10 mouse cellular contexts compared by ENCODE assay signal in genomic region chr8:118162171-118162570, GRCm38 (mm10).
DNase-seq lines count a peak whose midpoint lies in the region; ATAC-seq lines count a peak whose summit lies in the region.
"Had no signal": no experiment of that assay in that cellular context is flagged by ENCODE, and none has a peak within 500 bp of the region (broad histone marks: within the 10 kb centered on the region; RNA-seq: fewer than 3 reads in every experiment).

No protein-coding gene starts in this region.

- no peaks in the 10 kb centered on the region for H3K27me3 ChIP-seq in forebrain, embryonic 14.5 days (replicated peaks; ENCODE audit: control insufficient read depth, insufficient read depth, low read length)
- H3K27me3 ChIP-seq in forebrain, embryonic 11.5 days (ENCODE audit: control insufficient read depth, insufficient read depth, low read length): no peaks in the 10 kb centered on the region
- H3K27me3 ChIP-seq in neural tube, embryonic 15.5 days (replicated peaks): no peaks in the 10 kb centered on the region
- H3K27me3 ChIP-seq in intestine, embryonic 16.5 days (replicated peaks; ENCODE audit: control insufficient read depth, insufficient read depth, low read length): no peaks in the 10 kb centered on the region

- no peaks in the 10 kb centered on the region for H3K4me1 ChIP-seq in forebrain, embryonic 14.5 days (ENCODE audit: control insufficient read depth, insufficient read depth, low read length)
- no peaks in the 10 kb centered on the region for H3K4me1 ChIP-seq in forebrain, embryonic 11.5 days (replicated peaks; ENCODE audit: control insufficient read depth, insufficient read depth, low read length)
- H3K4me1 ChIP-seq in neural tube, embryonic 15.5 days: peaks cover 5% of the 10 kb centered on the region; the same call in 1 of the 2 replicates
- no peaks in the 10 kb centered on the region for H3K4me1 ChIP-seq in intestine, embryonic 16.5 days (ENCODE audit: control insufficient read depth, insufficient read depth, low read length)

- peak; percentile 70 for ATAC-seq in forebrain, embryonic 14.5 days
- ATAC-seq in forebrain, embryonic 11.5 days (replicated peaks; ENCODE audit: low FRiP score): no peak
- ATAC-seq in neural tube, embryonic 15.5 days (ENCODE audit: low FRiP score): no peak; the same call in 1 of the 2 replicates
- no peak for ATAC-seq in intestine, embryonic 16.5 days
- no peak for ATAC-seq in activated CD4-positive, CD25-positive, alpha-beta regulatory T cell, adult 4 months

- no peak overlapping the region for H3K9ac ChIP-seq in forebrain, embryonic 14.5 days (ENCODE audit: low read length)
- no peak overlapping the region for H3K9ac ChIP-seq in forebrain, embryonic 11.5 days (ENCODE audit: low read length)
- no peak overlapping the region for H3K9ac ChIP-seq in neural tube, embryonic 15.5 days (replicated peaks)
- H3K9ac ChIP-seq in intestine, embryonic 16.5 days (ENCODE audit: low read depth, low read length): no peak overlapping the region

- 34% methylated on average over 10 of the region's 10 CpGs for WGBS in forebrain, embryonic 14.5 days
- WGBS in forebrain, embryonic 11.5 days: 90% methylated on average over 10 of the region's 10 CpGs
- 43% methylated on average over 10 of the region's 10 CpGs for WGBS in neural tube, embryonic 15.5 days
- 57% methylated on average over 10 of the region's 10 CpGs for WGBS in intestine, embryonic 16.5 days

- peak; percentile 80 for DNase-seq in forebrain, embryonic 14.5 days (ENCODE audit: low spot score)
- DNase-seq in forebrain, embryonic 11.5 days (ENCODE audit: low spot score): no peak
- no peak for DNase-seq in neural tube, embryonic 10.5 days (ENCODE audit: extremely low spot score, low spot score)
- peak; percentile 27 to 53 for DNase-seq in layer of hippocampus, postnatal 14 days (ENCODE audit: low spot score in 2 of 2)
- DNase-seq in spleen, adult 18-20 months: no peak
- DNase-seq: kidney, adult 8-10 months; lung, postnatal 4 days had no signal

- no peak overlapping the region for H3K4me3 ChIP-seq in forebrain, embryonic 14.5 days (ENCODE audit: low read depth, low read length)
- no peak overlapping the region for H3K4me3 ChIP-seq in forebrain, embryonic 11.5 days (ENCODE audit: low read depth, low read length)
- no peak overlapping the region for H3K4me3 ChIP-seq in neural tube, embryonic 15.5 days (replicated peaks)
- no peak overlapping the region for H3K4me3 ChIP-seq in intestine, embryonic 16.5 days (ENCODE audit: low read length)

- no peak overlapping the region for H3K4me2 ChIP-seq in forebrain, embryonic 14.5 days (ENCODE audit: low read length)
- H3K4me2 ChIP-seq in forebrain, embryonic 11.5 days (ENCODE audit: low read depth, low read length, severe bottlenecking): no peak overlapping the region
- H3K4me2 ChIP-seq in neural tube, embryonic 15.5 days: no peak overlapping the region
- H3K4me2 ChIP-seq in intestine, embryonic 16.5 days (ENCODE audit: low read depth, low read length): no peak overlapping the region

- no peaks in the 10 kb centered on the region for H3K9me3 ChIP-seq in forebrain, embryonic 14.5 days (replicated peaks; ENCODE audit: control insufficient read depth, low read length)
- H3K9me3 ChIP-seq in forebrain, embryonic 11.5 days (ENCODE audit: control insufficient read depth, low read length): no peaks in the 10 kb centered on the region
- no peaks in the 10 kb centered on the region for H3K9me3 ChIP-seq in neural tube, embryonic 15.5 days (replicated peaks)
- no peaks in the 10 kb centered on the region for H3K9me3 ChIP-seq in intestine, embryonic 16.5 days (ENCODE audit: control insufficient read depth, low read length)

- H3K27ac ChIP-seq in forebrain, embryonic 14.5 days (ENCODE audit: low read depth, low read length): no peak overlapping the region
- no peak overlapping the region for H3K27ac ChIP-seq in forebrain, embryonic 11.5 days (ENCODE audit: low read depth, low read length)
- H3K27ac ChIP-seq in neural tube, embryonic 15.5 days (replicated peaks): 0 out of 2 replicates have a peak overlapping the region, but pooled peaks have one; percentile 13
- no peak overlapping the region for H3K27ac ChIP-seq in intestine, embryonic 16.5 days (ENCODE audit: low read length)

- H3K36me3 ChIP-seq in forebrain, embryonic 14.5 days (ENCODE audit: control insufficient read depth, insufficient read depth, low read length): no peaks in the 10 kb centered on the region
- H3K36me3 ChIP-seq in forebrain, embryonic 11.5 days (ENCODE audit: control insufficient read depth, insufficient read depth, low read length): no peaks in the 10 kb centered on the region
- H3K36me3 ChIP-seq in neural tube, embryonic 15.5 days: no peaks in the 10 kb centered on the region
- H3K36me3 ChIP-seq in intestine, embryonic 16.5 days (ENCODE audit: control insufficient read depth, insufficient read depth, low read length): no peaks in the 10 kb centered on the region

Comparison
In these comparisons a context has a peak if more than half of its experiments do, and no peak if none do; other contexts are left out.
1. DNase-seq: peak in forebrain, embryonic 14.5 days (single experiment) and layer of hippocampus, postnatal 14 days (2 of 2); none in forebrain, embryonic 11.5 days (single experiment), neural tube, embryonic 10.5 days (single experiment) and spleen, adult 18-20 months (0 of 2).